In the genomic region with DNA sequence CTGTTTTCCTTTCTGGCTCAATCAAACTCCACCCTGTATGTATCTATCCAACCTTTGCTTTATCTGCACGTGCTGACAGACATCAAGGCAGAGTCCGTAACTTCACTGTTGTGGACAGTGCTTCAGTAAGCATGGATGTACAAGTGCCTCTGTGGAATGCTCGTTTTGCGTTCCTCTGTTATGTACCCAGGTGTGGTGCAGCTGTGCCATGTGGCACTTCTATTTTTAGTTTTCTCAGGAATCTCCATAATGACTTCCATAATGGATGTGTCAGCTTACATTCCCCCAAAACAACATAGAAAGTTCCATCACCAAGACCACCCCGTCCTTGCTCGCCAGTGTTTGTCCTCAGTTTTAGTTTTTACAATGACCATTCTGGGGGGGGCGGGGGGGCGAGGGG, we compare ENCODE assay signal across 18 mouse cellular contexts.
DNase-seq lines count a peak whose midpoint lies in the region.
"Had no signal": no experiment of that assay in that cellular context is flagged by ENCODE, and none has a peak within 500 bp of the region (broad histone marks: within the 10 kb centered on the region; RNA-seq: fewer than 3 reads in every experiment).

No protein-coding gene starts in this region.

- no peak overlapping the region for H3K4me3 ChIP-seq in embryonic facial prominence, embryonic 10.5 days
- H3K4me3 ChIP-seq: forebrain, embryonic 15.5 days; heart, embryonic 13.5 days; hindbrain, embryonic 15.5 days had no signal

- H3K27me3 ChIP-seq in embryonic facial prominence, embryonic 10.5 days (replicated peaks; ENCODE audit: low read depth, poor library complexity, severe bottlenecking): no peaks in the 10 kb centered on the region
- H3K27me3 ChIP-seq: forebrain, embryonic 15.5 days; heart, embryonic 13.5 days; hindbrain, embryonic 15.5 days had no signal

- peaks cover 68% of the 10 kb centered on the region for H3K4me1 ChIP-seq in embryonic facial prominence, embryonic 10.5 days
- H3K4me1 ChIP-seq: forebrain, embryonic 15.5 days; hindbrain, embryonic 15.5 days had no signal

- H3K9me3 ChIP-seq in embryonic facial prominence, embryonic 10.5 days: no peaks in the 10 kb centered on the region
- H3K9me3 ChIP-seq: forebrain, embryonic 15.5 days; heart, embryonic 13.5 days; hindbrain, embryonic 15.5 days had no signal

- no peaks in the 10 kb centered on the region for H3K36me3 ChIP-seq in embryonic facial prominence, embryonic 10.5 days (replicated peaks)
- H3K36me3 ChIP-seq: forebrain, embryonic 15.5 days; G1E; heart, embryonic 13.5 days; hindbrain, embryonic 15.5 days had no signal

- peak; percentile 44 for DNase-seq in embryo, embryonic 10 days (ENCODE audit: low spot score)
- no peak for DNase-seq in embryo, embryonic 10.5 days (ENCODE audit: low spot score)
- DNase-seq in embryonic facial prominence, embryonic 10.5 days (ENCODE audit: low spot score): peak; percentile 40
- DNase-seq in forelimb bud, embryonic 11.5 days (ENCODE audit: low read depth, low spot score): peak; percentile 66
- peak; percentile 58 for DNase-seq in mesoderm, embryonic 11.5 days (ENCODE audit: low read depth, low spot score)
- no peak for DNase-seq in adrenal gland, postnatal 36 days
- no peak for DNase-seq in frontal cortex, postnatal 10 days (ENCODE audit: low spot score in 2 of 2)
- DNase-seq: adrenal gland, adult 8-10 months; B cell, adult 2 months; cerebellum, adult 11 months; cerebellum, adult 8-10 months; cerebellum, postnatal 14 days; gastrocnemius, postnatal 14 days; heart, postnatal 36 days had no signal

- 62% methylated on average over 8 of the region's 8 CpGs for WGBS in embryonic facial prominence, embryonic 10.5 days

- peak overlapping the region; percentile 35; the same call in 1 of the 2 replicates for H3K27ac ChIP-seq in embryonic facial prominence, embryonic 10.5 days (replicated peaks)
- H3K27ac ChIP-seq: forebrain, embryonic 15.5 days; heart, embryonic 13.5 days; hindbrain, embryonic 15.5 days had no signal

Comparison
In these comparisons a context has a peak if more than half of its experiments do, and no peak if none do; other contexts are left out.
1. DNase-seq: peak in embryo, embryonic 10 days (single experiment), embryonic facial prominence, embryonic 10.5 days (single experiment), forelimb bud, embryonic 11.5 days (single experiment) and mesoderm, embryonic 11.5 days (single experiment); none in embryo, embryonic 10.5 days (single experiment), adrenal gland, postnatal 36 days (0 of 2) and frontal cortex, postnatal 10 days (0 of 2).